Mouse (Mus musculus) lung, embryonic 15.5 days (tissue): ENCODE data around the gene Samd1. TPM values are rescaled to one million over a fixed set of nuclear protein-coding genes. Genes with fewer than 3 reads are reported as not detected.

Experiments
- ATAC-seq: fragments of 200-750 bp; cut with Nextera tagmentation; 2 replicates; pipeline ENCODE4 v1.8.0; 2017; ENCODE audit warnings: moderate number of reproducible peaks, borderline replicate concordance; ENCODE audit not compliant: low FRiP score, low TSS enrichment; ENCODE audit errors: extremely low read depth
- H3K27ac ChIP-seq: fragments of 300-500 bp; sonication (generic); 2 replicates; pipeline ENCODE4 v1.5.1; 2015; ENCODE audit warnings: moderate library complexity, mild to moderate bottlenecking, inconsistent platforms
- H3K27me3 ChIP-seq: fragments of 300-500 bp; sonication (generic); 2 replicates; pipeline ENCODE4 v1.6.1; 2015; ENCODE audit warnings: inconsistent platforms
- H3K36me3 ChIP-seq: fragments of 300-500 bp; sonication (generic); 2 replicates; pipeline ENCODE4 v1.6.1; 2015; ENCODE audit warnings: inconsistent platforms
- H3K4me1 ChIP-seq: fragments of 300-500 bp; sonication (generic); 2 replicates; pipeline ENCODE4 v1.6.1; 2015; ENCODE audit warnings: inconsistent platforms
- H3K4me2 ChIP-seq: fragments of 300-500 bp; sonication (generic); 2 replicates; pipeline ENCODE4 v1.6.1; 2015; ENCODE audit warnings: inconsistent platforms, mild to moderate bottlenecking, moderate library complexity
- H3K4me3 ChIP-seq: fragments of 300-500 bp; sonication (generic); 2 replicates; pipeline ENCODE4 v1.5.1; 2015; ENCODE audit warnings: mild to moderate bottlenecking, inconsistent platforms
- H3K9ac ChIP-seq: fragments of 300-500 bp; sonication (generic); 2 replicates; pipeline ENCODE4 v1.6.1; 2015; ENCODE audit warnings: inconsistent platforms
- H3K9me3 ChIP-seq: fragments of 300-500 bp; sonication (generic); 2 replicates; pipeline ENCODE4 v1.6.1; 2016; ENCODE audit warnings: inconsistent platforms
- WGBS: fragments of 180-500 bp; shearing (Covaris S2); methylation state at CpG from one replicate; pipeline ENCODE4 v1.1.7; 2015; 5-methylcytosine and 5-hydroxymethylcytosine counted together
- polyA plus RNA-seq: library from polyadenylated mRNA; unstranded; fragments of >200 nt; fragmentation: Nextera tagmentation; extraction: Ambion mirVana; gene quantifications from 2 replicates; pipeline ENCODE4 v1.2.1, GENCODE M21; 2015

Samd1 gene
- 11.3 and 12.1 TPM in 2 replicates for polyA plus RNA-seq

DNA sequence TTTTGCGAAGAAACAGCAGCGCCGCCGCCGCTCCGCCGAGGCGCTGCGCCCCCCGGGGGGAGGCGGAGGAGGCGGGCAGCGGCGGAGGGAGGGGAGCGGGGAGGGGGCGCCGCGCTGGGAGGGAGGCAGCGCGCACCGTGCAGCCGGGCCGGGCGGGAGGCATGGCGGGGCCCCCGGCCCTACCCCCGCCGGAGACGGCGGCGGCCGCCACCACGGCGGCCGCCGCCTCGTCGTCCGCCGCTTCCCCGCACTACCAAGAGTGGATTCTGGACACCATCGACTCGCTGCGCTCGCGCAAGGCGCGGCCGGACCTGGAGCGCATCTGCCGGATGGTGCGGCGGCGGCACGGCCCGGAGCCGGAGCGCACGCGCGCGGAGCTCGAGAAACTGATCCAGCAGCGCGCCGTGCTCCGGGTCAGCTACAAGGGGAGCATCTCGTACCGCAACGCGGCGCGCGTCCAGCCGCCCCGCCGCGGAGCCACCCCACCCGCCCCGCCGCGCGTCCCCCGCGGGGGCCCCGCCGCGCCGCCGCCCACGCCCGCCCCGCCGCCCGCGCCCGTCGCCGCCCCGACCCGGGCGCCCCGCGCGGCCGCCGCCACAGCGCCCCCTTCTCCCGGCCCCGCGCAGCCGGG is at the start of gene Samd1:
Samd1 (plus strand) TSS at position 162 of the 631 bp plus-strand sequence.
- H3K9me3 ChIP-seq = no peaks in the 10 kb centered on the region
- peak within 1 kb of the TSS; percentile 77 for H3K9ac ChIP-seq
- H3K4me3 ChIP-seq = peak within 1 kb of the TSS; percentile 85
- H3K27ac ChIP-seq = peak within 1 kb of the TSS; percentile 95
- no peaks in the 10 kb centered on the region for H3K27me3 ChIP-seq
- peak within 1 kb of the TSS; percentile 94 for H3K4me2 ChIP-seq
- H3K36me3 ChIP-seq = peaks cover 41% of the 10 kb centered on the region
- ATAC-seq = no peak
- H3K4me1 ChIP-seq = peaks cover 37% of the 10 kb centered on the region
- WGBS = 2% methylated on average over 58 of the region's 112 CpGs

DNA sequence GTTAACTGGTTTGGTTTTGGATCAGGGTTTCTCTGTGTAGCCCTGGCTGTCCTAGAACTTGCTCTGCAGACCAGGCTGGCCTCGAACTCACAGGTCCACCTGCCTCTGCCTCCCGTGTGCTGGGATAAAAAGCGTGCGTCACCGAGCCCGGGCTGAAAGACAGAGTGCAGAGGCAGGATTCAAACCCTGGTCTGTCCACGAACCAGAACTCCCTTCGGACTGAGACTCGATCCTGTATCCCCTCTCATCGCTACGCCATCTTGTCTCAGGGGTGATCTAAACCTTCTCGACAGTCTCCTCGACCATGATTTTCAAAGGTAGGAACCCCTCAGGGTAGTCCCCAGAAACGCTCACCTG is 42.7 kb upstream of the Samd1 start:
- H3K27ac ChIP-seq = peak overlapping the region; percentile 16
- H3K9me3 ChIP-seq = no peaks in the 10 kb centered on the region
- 0 out of 2 replicates have a peak, but pooled peaks cover 2% of the 10 kb centered on the region for H3K36me3 ChIP-seq
- H3K4me3 ChIP-seq = peak overlapping the region; percentile 79
- H3K27me3 ChIP-seq = no peaks in the 10 kb centered on the region
- H3K4me1 ChIP-seq = peaks cover 19% of the 10 kb centered on the region
- peak overlapping the region; percentile 70 for H3K4me2 ChIP-seq
- no peak for ATAC-seq
- WGBS = 3% methylated on average over 14 of the region's 14 CpGs
- peak overlapping the region; percentile 53 for H3K9ac ChIP-seq

- Histone ChIP-seq H3K36me3 (0 out of 2 replicates have a peak, but pooled peaks cover 3% of the 10 kb centered on the region), H3K4me1 (peaks cover 19% of the 10 kb centered on the region), H3K4me2 (peak within 1 kb of the TSS; percentile 94), H3K9ac (peak within 1 kb of the TSS; percentile 66), H3K27ac (peak within 1 kb of the TSS; percentile 16), H3K27me3 (no peaks in the 10 kb centered on the region), H3K4me3 (peak within 1 kb of the TSS; percentile 79), H3K9me3 (no peaks in the 10 kb centered on the region)
- WGBS = under 1% methylated on average over 75 of the region's 75 CpGs
- peak; percentile 100 for ATAC-seq
Observed at GRCm38 (mm10) chr8:83955106-83955957, 42.1 kb upstream of the Samd1 start, which contains the start of the genes Gm10644 and Asf1b. Gm10644 (minus strand) TSS chr8:83955205. Asf1b (plus strand) TSS chr8:83955507.

GRCm38 (mm10) chr8:83955958-83956218 is 41.6 kb upstream of the Samd1 start:
- Histone ChIP-seq H3K36me3 (0 out of 2 replicates have a peak, but pooled peaks cover 3% of the 10 kb centered on the region), H3K27ac (0 out of 2 replicates have a peak overlapping the region, but pooled peaks have one; percentile 7), H3K9me3 (no peaks in the 10 kb centered on the region), H3K4me2 (peak overlapping the region; percentile 94), H3K4me3 (peak overlapping the region; percentile 79), H3K9ac (peak overlapping the region; percentile 66), H3K4me1 (peaks cover 19% of the 10 kb centered on the region), H3K27me3 (no peaks in the 10 kb centered on the region)
- ATAC-seq = no peak
- under 1% methylated on average over 15 of the region's 15 CpGs for WGBS

DNA sequence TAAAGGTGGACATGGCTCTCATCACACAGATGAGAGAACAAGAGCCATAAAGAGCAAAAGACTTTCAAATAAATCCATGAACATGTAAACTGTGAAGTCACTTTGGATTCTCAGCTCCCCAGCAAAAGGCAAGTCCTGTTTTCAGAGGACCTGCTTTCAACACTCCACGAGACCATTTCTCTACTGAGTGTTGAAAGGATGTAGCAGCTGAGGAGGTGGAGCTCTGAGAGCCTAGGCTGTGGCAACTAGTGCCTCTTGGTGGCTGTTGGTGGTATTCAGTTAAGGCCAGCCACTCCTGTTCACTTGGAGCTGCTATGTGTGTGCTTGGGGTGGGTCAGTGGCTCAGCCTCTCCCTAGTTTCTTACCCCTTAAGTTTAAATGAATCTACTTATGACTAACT is 40.7 kb upstream of the Samd1 start:
- H3K27me3 ChIP-seq = no peaks in the 10 kb centered on the region
- H3K27ac ChIP-seq = no peak overlapping the region
- H3K9ac ChIP-seq = peak overlapping the region; percentile 66; the same call in 1 of the 2 replicates
- 0 out of 2 replicates have a peak, but pooled peaks cover 3% of the 10 kb centered on the region for H3K36me3 ChIP-seq
- 8% methylated on average over 1 of the region's 1 CpGs for WGBS
- H3K4me1 ChIP-seq = peaks cover 19% of the 10 kb centered on the region
- peak overlapping the region; percentile 94 for H3K4me2 ChIP-seq
- ATAC-seq = no peak
- no peaks in the 10 kb centered on the region for H3K9me3 ChIP-seq
- H3K4me3 ChIP-seq = peak overlapping the region; percentile 79

DNA sequence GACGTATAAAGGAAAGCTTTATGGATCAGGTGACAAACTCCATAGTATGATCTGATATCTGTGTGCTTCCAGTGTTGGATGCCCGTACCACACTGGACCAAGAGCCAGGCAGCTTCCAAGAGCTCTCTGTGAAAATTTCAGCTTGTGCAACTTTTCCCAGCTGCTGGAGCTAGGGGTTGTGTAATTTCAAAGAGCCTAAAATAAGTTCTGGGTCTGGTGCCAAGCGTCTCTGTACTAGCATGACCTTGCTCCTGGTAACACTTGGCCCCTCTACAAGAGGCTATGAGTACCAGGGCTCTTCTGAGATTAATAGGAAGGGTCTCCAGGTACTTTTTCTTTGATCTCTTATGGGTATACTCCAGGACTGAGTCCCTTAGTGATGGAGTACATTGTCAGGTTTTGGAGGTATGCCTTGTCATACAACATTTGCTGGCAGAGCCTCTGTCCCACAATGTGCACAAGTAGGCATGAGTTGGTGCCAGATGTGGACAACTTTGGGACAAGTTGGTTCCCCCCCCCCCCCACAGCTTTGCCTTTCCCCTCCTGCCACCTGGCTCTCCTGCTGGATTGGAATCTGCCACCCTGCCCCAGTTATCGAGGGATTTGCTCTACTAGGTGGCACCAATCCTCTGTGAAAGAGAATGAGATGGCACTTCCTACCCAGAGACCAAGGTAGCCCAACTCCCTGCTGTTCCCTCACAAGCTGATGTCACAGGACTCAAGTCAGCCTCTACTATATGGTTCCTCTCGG is 33.3 kb upstream of the Samd1 start:
- Histone ChIP-seq H3K4me1 (no peaks in the 10 kb centered on the region), H3K4me3 (no peak overlapping the region), H3K9ac (no peak overlapping the region), H3K36me3 (peaks cover 28% of the 10 kb centered on the region), H3K27me3 (no peaks in the 10 kb centered on the region), H3K27ac (no peak overlapping the region), H3K9me3 (no peaks in the 10 kb centered on the region), H3K4me2 (no peak overlapping the region)
- WGBS = 81% methylated on average over 5 of the region's 5 CpGs
- ATAC-seq = no peak

DNA sequence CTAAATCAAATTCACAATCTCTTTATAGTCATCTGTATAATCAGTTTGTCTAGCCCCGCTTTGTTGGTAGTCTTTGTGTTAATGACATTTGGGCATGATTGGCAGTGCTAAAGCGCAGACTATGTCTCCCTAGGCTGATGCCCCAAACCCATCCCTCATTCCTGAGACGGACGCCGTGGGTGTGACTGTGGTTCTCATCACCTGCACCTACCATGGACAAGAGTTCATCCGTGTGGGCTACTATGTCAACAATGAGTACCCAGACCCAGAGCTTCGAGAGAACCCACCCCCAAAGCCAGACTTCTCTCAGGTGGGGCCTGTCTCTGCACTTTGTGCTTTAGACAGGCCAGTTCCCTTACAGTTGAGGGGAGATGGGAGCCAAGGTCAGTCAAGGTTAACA is 29.8 kb upstream of the Samd1 start:
- Histone ChIP-seq H3K9ac (no peak overlapping the region), H3K4me2 (no peak overlapping the region), H3K4me1 (0 out of 2 replicates have a peak, but pooled peaks cover 5% of the 10 kb centered on the region), H3K27ac (no peak overlapping the region), H3K4me3 (no peak overlapping the region), H3K27me3 (no peaks in the 10 kb centered on the region), H3K36me3 (peaks cover 30% of the 10 kb centered on the region), H3K9me3 (no peaks in the 10 kb centered on the region)
- 88% methylated on average over 7 of the region's 7 CpGs for WGBS
- no peak for ATAC-seq

GRCm38 (mm10) chr8:83971121-83971520 is 26.4 kb upstream of the Samd1 start:
- peaks cover 30% of the 10 kb centered on the region for H3K36me3 ChIP-seq
- no peaks in the 10 kb centered on the region for H3K9me3 ChIP-seq
- H3K27me3 ChIP-seq = no peaks in the 10 kb centered on the region
- H3K4me1 ChIP-seq = peaks cover 21% of the 10 kb centered on the region
- no peak overlapping the region for H3K9ac ChIP-seq
- ATAC-seq = no peak
- no peak overlapping the region for H3K4me2 ChIP-seq
- H3K27ac ChIP-seq = no peak overlapping the region
- 83% methylated on average over 4 of the region's 4 CpGs for WGBS
- no peak overlapping the region for H3K4me3 ChIP-seq

DNA sequence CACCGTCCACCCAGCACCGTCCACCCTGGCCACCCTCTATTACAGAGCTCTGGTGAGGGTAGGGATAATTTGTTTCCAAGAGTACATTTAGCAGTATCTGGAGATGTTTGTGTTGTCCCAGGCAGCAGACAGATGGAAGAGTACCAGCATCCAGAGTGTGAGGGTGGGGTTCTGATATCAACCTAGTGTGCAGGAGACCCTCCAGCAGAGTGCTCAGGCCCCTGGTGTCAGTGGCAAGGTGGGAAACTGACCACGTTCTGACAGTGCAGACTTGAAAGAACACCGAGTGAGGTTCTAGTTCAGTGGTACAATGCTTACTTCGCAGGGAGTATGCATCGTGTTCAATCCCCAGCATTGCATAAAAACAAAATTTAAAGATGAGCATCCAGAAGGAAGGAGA is 25.8 kb upstream of the Samd1 start:
- no peaks in the 10 kb centered on the region for H3K9me3 ChIP-seq
- H3K27ac ChIP-seq = peak overlapping the region; percentile 54; the same call in 1 of the 2 replicates
- peak overlapping the region; percentile 81 for H3K4me3 ChIP-seq
- peak overlapping the region; percentile 60 for H3K9ac ChIP-seq
- peaks cover 25% of the 10 kb centered on the region for H3K4me1 ChIP-seq
- peak overlapping the region; percentile 93 for H3K4me2 ChIP-seq
- no peaks in the 10 kb centered on the region for H3K27me3 ChIP-seq
- no peak for ATAC-seq
- H3K36me3 ChIP-seq = peaks cover 26% of the 10 kb centered on the region
- WGBS = 77% methylated on average over 6 of the region's 6 CpGs

DNA sequence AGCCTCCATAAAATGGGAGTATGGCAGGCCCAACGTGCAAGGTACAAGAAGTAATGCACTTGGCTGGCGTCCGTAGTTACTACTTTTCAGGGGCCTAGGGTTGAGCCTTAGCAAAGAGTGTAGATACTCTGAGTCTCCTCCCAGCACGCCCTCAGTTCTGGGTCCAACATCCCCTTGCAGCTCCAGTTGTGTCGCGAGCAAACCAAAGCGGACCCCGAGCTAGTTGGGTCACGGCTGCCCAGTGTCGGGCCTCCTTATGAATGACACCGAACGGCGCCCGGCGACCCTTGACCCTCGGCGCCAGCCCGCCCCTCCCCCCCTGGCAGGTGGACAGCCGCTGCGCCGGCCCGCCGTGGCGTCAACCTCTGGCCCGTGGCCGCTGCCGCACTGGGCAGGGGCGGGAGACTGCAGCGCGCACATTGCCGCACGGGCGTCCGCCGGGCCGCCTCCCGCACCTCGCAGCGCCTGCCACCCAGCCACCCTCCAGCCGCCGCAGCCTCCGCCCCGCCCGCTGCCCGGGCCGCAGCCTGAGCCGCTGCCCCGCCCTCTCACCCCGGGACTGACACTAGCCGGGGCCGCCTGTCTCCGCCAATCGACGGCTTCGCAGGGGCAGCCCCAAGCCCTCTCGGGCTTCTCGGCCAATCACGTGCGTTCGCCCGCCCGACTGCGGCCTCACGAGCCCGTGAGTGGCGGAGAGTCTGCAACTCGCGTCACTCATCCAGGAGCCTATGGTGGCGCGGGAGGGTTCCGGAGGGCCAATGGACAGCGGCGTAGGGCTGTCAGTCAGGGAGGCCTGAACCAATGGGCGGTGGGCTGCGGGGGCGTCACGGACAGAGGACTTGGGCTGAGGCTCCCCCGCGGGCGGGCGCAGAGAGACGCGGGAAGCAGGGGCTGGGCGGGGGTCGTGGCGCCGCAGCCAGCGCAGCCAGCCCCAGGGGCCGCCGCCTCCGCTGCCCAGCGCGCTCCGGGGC is 25.0 kb upstream of the Samd1 start, which contains the start of gene Prkaca:
Prkaca (plus strand) TSS at position 844 of the 971 bp plus-strand sequence.
- peak; percentile 99 for ATAC-seq
- WGBS = under 1% methylated on average over 78 of the region's 94 CpGs
- H3K9me3 ChIP-seq = no peaks in the 10 kb centered on the region
- peak within 1 kb of the TSS; percentile 58 for H3K27ac ChIP-seq
- peaks cover 18% of the 10 kb centered on the region for H3K36me3 ChIP-seq
- peak within 1 kb of the TSS; percentile 74 for H3K9ac ChIP-seq
- H3K4me1 ChIP-seq = peaks cover 33% of the 10 kb centered on the region
- peak within 1 kb of the TSS; percentile 93 for H3K4me2 ChIP-seq
- no peaks in the 10 kb centered on the region for H3K27me3 ChIP-seq
- peak within 1 kb of the TSS; percentile 81 for H3K4me3 ChIP-seq
